Mouse (Mus musculus) lung, postnatal 36 days (tissue): ENCODE data around the gene Fkbp9.
"Not testable (repeated sequence)": the region's sequence is repeated elsewhere in the genome, so short reads cannot be mapped to it uniquely, and the experiment has no call there.

Experiments
- DNase-seq: peaks from one replicate; pipeline ENCODE4 v3.0.0; 2022; ENCODE audit warnings: mixed read lengths

Fkbp9 gene

GRCm38 (mm10) chr6:56843229-56843628 is 11.4 kb downstream of the Fkbp9 start:
- no peak for DNase-seq

GRCm38 (mm10) chr6:56844365-56844764 is 12.5 kb downstream of the Fkbp9 start:
- DNase-seq = no peak

GRCm38 (mm10) chr6:56848974-56849373 is 17.1 kb downstream of the Fkbp9 start:
- no peak for DNase-seq

GRCm38 (mm10) chr6:56850315-56850714 is 18.5 kb downstream of the Fkbp9 start:
- no peak for DNase-seq

DNA sequence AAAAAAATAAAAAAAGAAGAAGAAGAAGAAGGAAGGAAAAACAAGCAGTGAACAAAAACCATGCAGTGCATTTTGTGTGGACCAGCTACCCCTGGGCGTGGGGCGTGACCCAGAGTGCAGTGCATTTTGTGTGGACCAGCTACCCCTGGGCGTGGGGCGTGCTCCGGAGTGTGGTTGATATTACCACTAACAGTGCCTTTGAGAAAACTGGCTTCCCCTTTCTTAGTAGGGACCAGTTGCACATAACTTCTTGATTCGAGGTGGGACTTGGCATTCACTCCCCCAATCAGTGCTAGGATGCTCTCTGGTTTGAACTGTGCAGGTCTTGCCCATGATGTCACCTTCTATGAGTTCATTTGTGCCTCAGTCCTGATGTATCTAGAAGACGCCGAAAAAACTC is 22.9 kb downstream of the Fkbp9 start:
- DNase-seq = no peak

DNA sequence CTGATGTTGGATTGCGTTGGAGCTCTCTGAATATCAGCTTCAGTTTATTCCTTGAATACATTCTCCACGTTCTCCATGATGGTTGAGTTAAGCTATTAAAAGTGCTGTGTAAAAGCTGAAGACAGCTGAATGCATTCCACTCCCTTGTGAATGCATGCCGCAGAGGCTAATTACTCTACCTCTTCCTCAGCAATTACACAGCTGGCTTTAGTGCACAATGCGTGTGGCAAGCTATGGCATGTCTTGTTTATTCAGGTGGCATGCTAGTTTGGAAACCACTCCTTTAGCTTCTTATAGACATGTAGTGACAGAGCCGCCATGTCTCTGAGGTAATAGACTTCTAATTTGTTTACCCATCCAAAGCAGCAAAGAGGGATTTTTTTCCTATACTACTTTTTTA is 24.9 kb downstream of the Fkbp9 start:
- DNase-seq = no peak

DNA sequence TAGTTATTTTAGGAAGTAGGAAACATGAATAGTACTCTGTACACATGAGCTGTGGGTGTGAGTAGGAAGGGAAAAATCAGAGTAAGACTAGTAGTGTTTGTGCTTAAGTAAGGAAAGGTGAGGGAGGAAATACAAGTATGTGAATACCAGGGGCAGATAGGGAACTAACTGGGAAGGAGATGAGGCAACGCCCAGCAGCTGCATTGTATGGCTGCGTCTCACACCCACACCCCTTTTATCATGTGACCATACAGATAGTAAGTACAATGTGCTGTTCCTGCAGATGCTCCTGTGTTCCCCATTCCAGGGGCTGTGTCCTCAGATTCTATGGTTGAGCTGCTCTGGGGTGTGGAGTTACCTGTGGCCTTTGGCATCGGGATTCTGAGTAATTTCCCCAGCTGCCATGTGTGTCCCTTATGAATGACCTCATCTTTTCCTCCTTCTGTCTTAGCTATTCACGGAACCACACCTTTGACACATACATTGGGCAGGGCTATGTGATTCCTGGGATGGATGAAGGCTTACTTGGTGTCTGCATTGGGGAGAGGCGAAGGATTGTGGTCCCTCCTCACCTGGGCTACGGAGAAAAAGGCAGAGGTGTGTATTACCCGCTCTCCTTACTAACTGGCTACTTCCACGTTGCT is 28.5 kb downstream of the Fkbp9 start:
- DNase-seq = peak; percentile 13

GRCm38 (mm10) chr6:56866899-56867298 is 35.0 kb downstream of the Fkbp9 start:
- DNase-seq = not testable (repeated sequence)

- no peak for DNase-seq
Measured at GRCm38 (mm10) chr6:56868565-56868964, 36.7 kb downstream of the Fkbp9 start.

DNA sequence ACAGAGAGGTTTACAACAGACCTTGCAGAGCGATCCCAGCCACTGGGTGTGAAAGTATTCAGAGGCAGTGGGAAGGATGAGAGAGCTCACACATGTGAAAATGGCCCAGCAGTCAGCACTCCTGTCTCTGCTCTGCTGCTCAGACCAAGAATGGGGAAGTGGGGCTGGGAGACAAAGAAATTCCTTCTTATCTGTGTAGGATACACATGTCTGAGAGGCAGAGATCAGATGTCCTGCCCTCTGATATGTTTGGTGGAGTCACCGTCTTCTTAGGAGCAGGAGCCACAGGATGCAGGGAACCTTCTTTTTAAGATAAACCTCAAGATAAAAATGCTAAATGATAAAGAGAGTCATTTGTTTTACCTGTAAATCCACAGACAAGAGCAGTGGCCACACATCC is 38.2 kb downstream of the Fkbp9 start:
- DNase-seq = no peak

GRCm38 (mm10) chr6:56876870-56877269 is 45.0 kb downstream of the Fkbp9 start:
- no peak for DNase-seq

DNA sequence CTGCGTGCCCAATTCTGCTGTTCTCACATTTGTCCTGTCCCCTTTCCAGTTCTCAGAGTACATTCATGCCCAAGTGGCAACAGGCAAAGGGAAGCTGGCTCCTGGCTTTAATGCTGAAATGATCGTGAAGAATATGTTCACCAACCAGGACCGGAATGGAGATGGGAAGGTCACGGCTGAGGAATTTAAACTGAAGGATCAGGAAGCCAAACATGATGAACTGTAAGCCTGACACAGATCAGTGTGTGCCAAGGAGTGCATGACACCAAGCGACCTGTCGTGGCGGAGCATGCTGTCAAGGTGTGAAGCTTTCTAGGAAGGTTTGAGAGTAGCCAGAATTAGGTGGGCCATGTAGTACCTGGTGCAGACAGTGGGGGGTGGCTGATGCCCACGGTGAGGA is 46.1 kb downstream of the Fkbp9 start:
- DNase-seq = no peak

DNA sequence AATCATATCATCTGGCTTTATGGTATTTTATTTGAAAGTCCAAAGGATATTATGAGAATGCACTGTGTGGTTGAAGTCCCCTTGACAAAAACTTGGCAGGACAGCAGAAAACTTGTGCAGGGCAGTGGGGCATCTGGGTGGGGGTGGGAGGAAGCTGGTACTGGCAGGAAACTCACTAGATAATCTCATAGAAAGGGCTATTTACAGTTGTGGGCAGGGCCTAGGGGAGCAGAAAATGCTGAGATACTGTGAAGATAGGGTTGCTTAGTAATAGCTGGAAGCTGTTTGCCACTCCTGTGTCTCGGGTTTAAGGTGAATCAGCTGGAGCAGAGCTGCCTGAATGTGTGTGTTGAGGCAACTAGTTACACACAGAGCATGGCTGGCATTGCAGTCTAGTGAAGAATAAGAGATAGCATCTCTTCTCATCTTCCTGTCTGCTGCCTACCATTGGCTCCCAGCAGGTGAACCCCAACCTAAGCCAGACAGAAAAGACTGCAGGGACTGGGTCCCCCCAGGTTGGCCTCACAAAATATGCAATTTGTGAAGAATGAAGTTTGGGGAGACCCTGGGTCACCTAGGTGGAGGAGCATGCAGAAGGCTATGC is 47.6 kb downstream of the Fkbp9 start:
- no peak for DNase-seq

DNA sequence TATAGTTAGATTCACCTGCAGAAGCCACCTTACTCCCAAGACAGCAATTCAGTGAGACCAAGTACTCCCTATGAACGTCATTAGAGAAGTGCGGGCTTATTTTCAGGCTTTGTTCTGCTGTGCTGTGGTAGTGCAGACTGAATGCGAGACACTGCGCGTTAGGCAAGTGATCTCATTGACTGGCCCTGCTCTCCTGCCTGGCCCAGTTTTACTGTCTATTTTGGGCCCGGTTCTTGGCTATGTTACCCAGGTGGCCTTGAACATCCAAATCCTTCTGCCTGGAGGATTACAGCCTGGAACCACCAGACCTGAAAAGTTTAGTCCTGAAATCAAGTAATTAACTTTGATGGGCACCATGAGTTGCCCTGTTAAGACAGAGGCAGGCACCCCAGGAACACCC is 56.7 kb downstream of the Fkbp9 start:
- DNase-seq = no peak

- no peak for DNase-seq
Measured at GRCm38 (mm10) chr6:56890762-56891161, 58.9 kb downstream of the Fkbp9 start.

DNA sequence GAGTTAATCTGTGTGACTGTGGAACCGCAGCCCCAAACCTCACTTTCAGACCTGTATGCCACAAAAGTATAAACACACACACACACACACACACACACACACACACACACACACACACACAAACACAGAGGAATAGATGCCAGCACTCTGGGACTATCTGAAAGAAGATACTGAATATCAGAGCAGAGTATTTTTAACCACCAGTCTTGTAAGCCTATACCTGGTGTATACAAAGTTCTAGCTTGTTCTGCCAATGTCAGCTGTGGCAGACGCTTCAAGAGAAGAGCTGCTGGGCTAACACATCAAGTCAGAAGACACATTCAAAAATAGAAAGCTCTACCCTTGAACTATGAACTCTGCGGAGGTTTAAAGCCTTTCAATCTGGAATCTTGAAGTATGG is 67.7 kb downstream of the Fkbp9 start:
- no peak for DNase-seq

DNA sequence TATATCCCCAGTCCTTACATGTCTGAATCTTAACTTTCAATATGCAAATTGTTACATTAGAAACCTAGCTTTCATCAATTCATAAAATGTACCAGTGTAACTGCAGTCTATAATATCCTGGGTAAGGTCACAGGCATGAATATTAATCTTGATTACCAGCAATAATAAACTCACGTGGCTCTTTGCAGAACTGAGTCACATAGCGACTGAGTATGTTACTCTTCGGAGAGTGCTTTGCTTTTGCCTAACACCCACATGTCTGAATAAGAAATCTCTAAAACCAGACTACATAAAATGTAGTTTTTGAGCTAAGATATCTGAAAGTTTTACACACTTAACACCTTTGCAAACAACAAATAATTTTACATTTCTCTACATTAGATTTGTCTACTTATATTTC is 69.5 kb downstream of the Fkbp9 start:
- no peak for DNase-seq

GRCm38 (mm10) chr6:56901824-56902386 is 70.0 kb downstream of the Fkbp9 start:
- DNase-seq = peak; percentile 92

DNA sequence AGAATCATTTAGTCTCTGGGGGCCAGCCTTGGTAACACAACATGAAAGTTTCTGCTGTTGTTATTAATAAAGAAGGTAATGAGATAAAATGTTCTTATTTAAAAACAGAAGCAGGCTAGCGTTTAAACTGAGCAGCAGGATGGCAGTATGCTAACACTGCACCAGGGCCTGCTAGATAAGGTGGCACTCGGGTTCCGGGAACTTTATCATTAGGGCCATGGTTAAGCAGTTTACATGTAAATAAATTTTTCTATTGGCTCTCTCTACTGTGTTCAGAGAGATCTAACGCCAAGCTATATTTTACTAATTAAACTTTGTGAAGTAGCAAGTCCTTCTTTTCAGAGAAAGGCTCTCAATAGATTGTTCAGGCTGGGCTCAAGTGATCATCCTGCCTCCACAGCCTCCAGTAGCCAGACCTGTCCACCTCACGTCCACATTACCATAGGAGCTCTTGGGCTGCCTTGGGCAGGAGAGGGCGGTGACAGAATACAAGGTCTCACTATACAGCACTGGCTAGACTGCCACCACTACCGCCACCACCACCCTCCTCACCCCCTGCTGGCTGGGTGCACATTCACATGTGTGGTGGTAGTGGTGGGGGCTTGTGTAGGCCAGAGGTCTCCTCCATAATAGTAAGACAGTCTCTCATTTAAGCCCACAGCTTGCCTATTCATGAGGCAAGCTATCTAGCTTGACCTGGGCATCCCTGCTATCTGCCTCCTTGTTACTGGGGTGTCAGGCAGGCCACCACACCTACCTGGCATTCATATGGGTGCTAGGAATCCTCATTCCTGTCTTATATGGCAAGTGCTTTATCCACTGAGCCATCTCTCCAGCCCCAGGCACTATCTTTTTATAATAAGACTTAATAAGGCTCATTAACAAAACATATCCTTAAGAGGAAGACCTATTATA is 71.0 kb downstream of the Fkbp9 start:
- DNase-seq = no peak

DNA sequence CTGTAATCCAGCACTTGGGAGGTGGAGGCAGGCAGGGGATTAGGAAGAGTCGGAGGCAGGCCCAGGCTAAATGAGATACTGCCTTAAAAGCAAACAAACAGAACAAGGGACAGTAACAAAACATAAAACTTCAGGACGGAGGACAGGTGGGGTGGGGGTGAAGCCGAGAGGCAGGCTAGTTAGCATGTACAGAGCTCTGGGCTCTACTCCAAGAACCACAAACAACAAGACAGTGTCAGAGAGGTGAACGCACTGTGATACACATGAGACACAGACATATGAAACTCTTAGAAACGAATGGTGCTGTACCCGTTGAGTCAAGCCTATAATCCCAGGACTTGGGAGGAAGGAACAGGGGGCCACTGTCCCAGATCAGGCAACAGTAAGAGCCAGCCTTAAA is 72.0 kb downstream of the Fkbp9 start:
- DNase-seq = no peak

- no peak for DNase-seq
Measured at GRCm38 (mm10) chr6:56904330-56904729, 72.5 kb downstream of the Fkbp9 start.

- no peak for DNase-seq
Measured at GRCm38 (mm10) chr6:56904982-56905381, 73.1 kb downstream of the Fkbp9 start.

- no peak for DNase-seq
Measured at GRCm38 (mm10) chr6:56905486-56905885, 73.6 kb downstream of the Fkbp9 start.
